Mouse (Mus musculus) liver, embryonic 18 days (tissue): Measurements from ENCODE around the gene Irs3. TPM values are rescaled to one million over a fixed set of nuclear protein-coding genes. Genes with fewer than 3 reads are reported as not detected.

ENCODE experiments used
- polyA plus RNA-seq: library from polyadenylated mRNA; depleted of rRNA; stranded (reverse); fragments of >200 nt; gene quantifications from 2 replicates; pipeline ENCODE4 v1.2.3, GENCODE M21; 2012; rRNA removed

Gene Irs3
- 0.05 and 0.07 TPM in 2 replicates for polyA plus RNA-seq

GRCm38 (mm10) chr5:137645652-137646091, at the start of gene Irs3:
Gene Irs3, minus strand, starts transcription at chr5:137645714.

GRCm38 (mm10) chr5:137684294-137685123, 39.0 kb upstream of the Irs3 start, which contains the start of gene Agfg2:
Gene Agfg2, minus strand, starts transcription at chr5:137684726.

GRCm38 (mm10) chr5:137641054-137641453, 4.5 kb downstream of the Irs3 start, which contains the start of gene Sap25:
Gene Sap25, plus strand, starts transcription at chr5:137641334.

GRCm38 (mm10) chr5:137628498-137629305, 16.8 kb downstream of the Irs3 start, which contains the start of the genes Fbxo24, Lrch4 and Gm20605:
Gene Fbxo24, minus strand, starts transcription at chr5:137629002.
Gene Lrch4, plus strand, starts transcription at chr5:137629121.
Gene Gm20605, plus strand, starts transcription at chr5:137629175.

GRCm38 (mm10) chr5:137613550-137613949, 32.0 kb downstream of the Irs3 start, which contains the start of gene Pcolce:
Gene Pcolce, minus strand, starts transcription at chr5:137613784.

GRCm38 (mm10) chr5:137600619-137601364, 44.7 kb downstream of the Irs3 start, which contains the start of gene Mospd3:
Gene Mospd3, minus strand, starts transcription at chr5:137601058.

Other genes with a start within 250 kb of the Irs3 start
- gene Zan, start 168.7 kb downstream of the Irs3 start, polyA plus RNA-seq: 0.07 and 0.09 TPM in 2 replicates
- gene Pop7, start 143.2 kb downstream of the Irs3 start, polyA plus RNA-seq: 16.7 and 18.2 TPM in 2 replicates
- 5.3 and 7.3 TPM in 2 replicates for gene Gigyf1, start 127.2 kb downstream of the Irs3 start, polyA plus RNA-seq
- 0.21 and 0.31 TPM in 2 replicates for gene Epo, start 112.5 kb downstream of the Irs3 start, polyA plus RNA-seq
- 221 and 236 TPM in 2 replicates for gene Gnb2, start 112.2 kb downstream of the Irs3 start, polyA plus RNA-seq
- gene Actl6b, start 92.2 kb downstream of the Irs3 start, polyA plus RNA-seq: 0.03 TPM in 1 of 2 replicates, not detected in the other
- 93.7 and 104 TPM in 2 replicates for gene Tfr2, start 75.9 kb downstream of the Irs3 start, polyA plus RNA-seq
- gene Mospd3, start 44.7 kb downstream of the Irs3 start, polyA plus RNA-seq: 21.8 and 24.5 TPM in 2 replicates
- 15.0 and 17.2 TPM in 2 replicates for gene Pcolce, start 31.9 kb downstream of the Irs3 start, polyA plus RNA-seq
- gene Fbxo24, start 16.7 kb downstream of the Irs3 start, polyA plus RNA-seq: 0.06 and 0.07 TPM in 2 replicates
- 14.4 and 18.0 TPM in 2 replicates for gene Lrch4, start 16.6 kb downstream of the Irs3 start, polyA plus RNA-seq
- gene Gm20605, start 16.5 kb downstream of the Irs3 start, polyA plus RNA-seq: 4.7 and 6.0 TPM in 2 replicates
- gene Sap25, start 4.4 kb downstream of the Irs3 start, polyA plus RNA-seq: 17.2 and 17.3 TPM in 2 replicates
- 19.2 and 20.4 TPM in 2 replicates for gene Agfg2, start 39.0 kb upstream of the Irs3 start, polyA plus RNA-seq
- gene Nyap1, start 95.9 kb upstream of the Irs3 start, polyA plus RNA-seq: 1.2 and 1.6 TPM in 2 replicates
- 25.1 and 29.8 TPM in 2 replicates for gene Tsc22d4, start 100.0 kb upstream of the Irs3 start, polyA plus RNA-seq
- gene Ppp1r35, start 133.1 kb upstream of the Irs3 start, polyA plus RNA-seq: 17.8 and 17.9 TPM in 2 replicates
- gene Mepce, start 141.9 kb upstream of the Irs3 start, polyA plus RNA-seq: 11.2 and 11.4 TPM in 2 replicates
- 2.7 and 3.0 TPM in 2 replicates for gene Zcwpw1, start 142.1 kb upstream of the Irs3 start, polyA plus RNA-seq
- gene Pilra, start 190.6 kb upstream of the Irs3 start, polyA plus RNA-seq: 8.3 and 9.1 TPM in 2 replicates
- gene Pilrb1, start 212.4 kb upstream of the Irs3 start, polyA plus RNA-seq: 10.7 and 12.0 TPM in 2 replicates
- 13.2 and 13.6 TPM in 2 replicates for gene Pilrb2, start 226.1 kb upstream of the Irs3 start, polyA plus RNA-seq